Mouse (Mus musculus) MEL (cell line): ENCODE data around the gene Qsox2. TPM values are rescaled to one million over a fixed set of nuclear protein-coding genes. Genes with fewer than 3 reads are reported as not detected.

Experiments used
- DNase-seq: peaks from one replicate; pipeline ENCODE4 v3.0.0; 2011; ENCODE audit warnings: low read depth, low spot score
- H3K27ac ChIP-seq: 2 replicates; pipeline ENCODE4 v1.5.1; 2012; ENCODE audit warnings: low read depth, mild to moderate bottlenecking, control low read depth, low read length, moderate library complexity; ENCODE audit not compliant: control insufficient read depth
- H3K27me3 ChIP-seq, 2 experiments: fragments of 150-350 bp in 1 of 2; sonication (generic) in 1 of 2; 2 replicates each; pipeline ENCODE4 v1.6.1; 2012; ENCODE audit warnings: low read length in 2 of 2, mild to moderate bottlenecking in 2 of 2, improper control_type of control experiment in 1 of 2, moderate library complexity in 1 of 2; ENCODE audit not compliant: insufficient read depth in 2 of 2, control insufficient read depth in 1 of 2
- H3K36me3 ChIP-seq, 2 experiments: 2 replicates each; pipeline ENCODE4 v1.6.1; 2012 to 2014; ENCODE audit warnings: low read length in 2 of 2, improper control_type of control experiment in 1 of 2, inconsistent platforms in 1 of 2, mild to moderate bottlenecking in 1 of 2; ENCODE audit not compliant: insufficient read depth in 2 of 2, control insufficient read depth in 1 of 2
- H3K4me1 ChIP-seq, 2 experiments: fragments of 150-350 bp in 1 of 2; sonication (generic) in 1 of 2; 2 replicates each; pipeline ENCODE4 v1.6.1; 2012; ENCODE audit warnings: low read length in 2 of 2, improper control_type of control experiment in 1 of 2, mild to moderate bottlenecking in 1 of 2; ENCODE audit not compliant: insufficient read depth in 2 of 2, control insufficient read depth in 1 of 2
- H3K4me3 ChIP-seq, 2 experiments: fragments of 150-350 bp in 1 of 2; sonication (generic) in 1 of 2; 2 replicates each; pipeline ENCODE4 v1.5.1; 2012; ENCODE audit warnings: low read depth in 2 of 2, low read length in 2 of 2, mild to moderate bottlenecking in 2 of 2, moderate library complexity in 2 of 2, control low read depth in 1 of 2, improper control_type of control experiment in 1 of 2; ENCODE audit not compliant: control insufficient read depth in 1 of 2, insufficient read depth in 1 of 2
- H3K79me2 ChIP-seq: 2 replicates; pipeline ENCODE4 v1.6.1; 2012; ENCODE audit warnings: mild to moderate bottlenecking, low read length, moderate library complexity; ENCODE audit not compliant: control insufficient read depth, poor library complexity, insufficient read depth
- H3K9ac ChIP-seq: 2 replicates; pipeline ENCODE4 v1.6.1; 2012; ENCODE audit warnings: low read depth, mild to moderate bottlenecking, control low read depth, low read length, moderate library complexity; ENCODE audit not compliant: control insufficient read depth, poor library complexity, severe bottlenecking
- H3K9me3 ChIP-seq: fragments of 150-350 bp; sonication (generic); replicated peaks from 2 replicates; pipeline ENCODE4 v1.6.1; 2012; ENCODE audit warnings: mild to moderate bottlenecking, low read length, improper control_type of control experiment, moderate library complexity; ENCODE audit not compliant: insufficient read depth
- CHD1 ChIP-seq: IDR thresholded peaks from 2 replicates; pipeline ENCODE4 v1.6.1; 2012; ENCODE audit warnings: low read depth, mild to moderate bottlenecking, inconsistent platforms, low read length, improper control_type of control experiment
- CHD2 ChIP-seq: IDR thresholded peaks from 2 replicates; pipeline ENCODE4 v1.6.1; 2011; ENCODE audit warnings: low read length, improper control_type of control experiment
- CTCF ChIP-seq, 3 experiments: IDR thresholded peaks in 2 of 3; conservative IDR thresholded peaks in 1 of 3; 2 replicates each; pipeline ENCODE4 v1.5.1; 2011 to 2012; ENCODE audit warnings: low read length in 3 of 3, low read depth in 2 of 3, mild to moderate bottlenecking in 2 of 3, improper control_type of control experiment in 1 of 3, inconsistent platforms in 1 of 3, mixed read lengths in 1 of 3, moderate library complexity in 1 of 3; ENCODE audit not compliant: control insufficient read depth in 1 of 3, insufficient read depth in 1 of 3, poor library complexity in 1 of 3, severe bottlenecking in 1 of 3
- E2F4 ChIP-seq: IDR thresholded peaks from 2 replicates; pipeline ENCODE4 v1.6.1; 2011; ENCODE audit warnings: low read depth, low read length, improper control_type of control experiment, borderline replicate concordance
- ELF1 ChIP-seq: IDR thresholded peaks from 2 replicates; pipeline ENCODE4 v1.6.1; 2014; ENCODE audit warnings: low read depth, mild to moderate bottlenecking, inconsistent platforms, low read length, improper control_type of control experiment, moderate library complexity
- EP300 ChIP-seq, 2 experiments: IDR thresholded peaks; 2 replicates each; pipeline ENCODE4 v1.6.1; 2011; ENCODE audit warnings: improper control_type of control experiment in 2 of 2, low read length in 2 of 2, low read depth in 1 of 2, mild to moderate bottlenecking in 1 of 2
- ETS1 ChIP-seq: IDR thresholded peaks from 2 replicates; pipeline ENCODE4 v1.6.1; 2012; ENCODE audit warnings: low read depth, mild to moderate bottlenecking, inconsistent platforms, low read length, improper control_type of control experiment, moderate library complexity
- GABPA ChIP-seq: IDR thresholded peaks from 2 replicates; pipeline ENCODE4 v1.6.1; 2012; ENCODE audit warnings: low read depth, mild to moderate bottlenecking, inconsistent platforms, low read length, improper control_type of control experiment, moderate library complexity
- GATA1 ChIP-seq: IDR thresholded peaks from 2 replicates; pipeline ENCODE4 v1.6.1; 2011; ENCODE audit warnings: low read depth, low read length, improper control_type of control experiment
- HCFC1 ChIP-seq: IDR thresholded peaks from 2 replicates; pipeline ENCODE4 v1.6.1; 2012; ENCODE audit warnings: low read depth, mild to moderate bottlenecking, inconsistent platforms, low read length, improper control_type of control experiment, moderate library complexity
- JUND ChIP-seq: IDR thresholded peaks from 2 replicates; pipeline ENCODE4 v1.6.1; 2011; ENCODE audit warnings: low read depth, mild to moderate bottlenecking, improper control_type of control experiment, low read length
- KAT2A ChIP-seq: conservative IDR thresholded peaks from 2 replicates; pipeline ENCODE4 v1.6.1; 2012; ENCODE audit warnings: low read depth, low read length, improper control_type of control experiment, inconsistent platforms
- MAX ChIP-seq: IDR thresholded peaks from 2 replicates; pipeline ENCODE4 v1.6.1; 2011; ENCODE audit warnings: low read length, improper control_type of control experiment
- MAZ ChIP-seq: IDR thresholded peaks from 2 replicates; pipeline ENCODE4 v1.6.1; 2012; ENCODE audit warnings: low read depth, mild to moderate bottlenecking, inconsistent platforms, low read length, improper control_type of control experiment
- MEF2A ChIP-seq: IDR thresholded peaks from 2 replicates; pipeline ENCODE4 v1.6.1; 2014; ENCODE audit warnings: low read depth, mild to moderate bottlenecking, inconsistent platforms, low read length, improper control_type of control experiment; ENCODE audit not compliant: poor library complexity, insufficient replicate concordance, severe bottlenecking; ENCODE audit errors: extremely low read depth
- MXI1 ChIP-seq: IDR thresholded peaks from 2 replicates; pipeline ENCODE4 v1.6.1; 2011; ENCODE audit warnings: mild to moderate bottlenecking, low read depth, low read length, improper control_type of control experiment
- MYB ChIP-seq: IDR thresholded peaks from 2 replicates; pipeline ENCODE4 v1.6.1; 2011; ENCODE audit warnings: mild to moderate bottlenecking, low read depth, low read length, improper control_type of control experiment
- MYC ChIP-seq: IDR thresholded peaks from 2 replicates; pipeline ENCODE4 v1.6.1; 2011; ENCODE audit warnings: low read depth, mild to moderate bottlenecking, low read length, improper control_type of control experiment, moderate library complexity
- NELFE ChIP-seq: IDR thresholded peaks from 2 replicates; pipeline ENCODE4 v1.6.1; 2011; ENCODE audit warnings: low read depth, low read length, improper control_type of control experiment
- NRF1 ChIP-seq: IDR thresholded peaks from 2 replicates; pipeline ENCODE4 v1.6.1; 2014; ENCODE audit warnings: low read depth, mild to moderate bottlenecking, inconsistent platforms, low read length, improper control_type of control experiment, moderate library complexity; ENCODE audit not compliant: poor library complexity, insufficient read depth, severe bottlenecking
- POLR2A ChIP-seq, 2 experiments: IDR thresholded peaks; 2 replicates each; pipeline ENCODE4 v1.6.1; 2011 to 2012; ENCODE audit warnings: low read length in 2 of 2, mild to moderate bottlenecking in 2 of 2, control low read depth in 1 of 2, improper control_type of control experiment in 1 of 2, low read depth in 1 of 2, moderate library complexity in 1 of 2; ENCODE audit not compliant: control insufficient read depth in 1 of 2, insufficient read depth in 1 of 2, poor library complexity in 1 of 2
- POLR2AphosphoS2 ChIP-seq: IDR thresholded peaks from 2 replicates; pipeline ENCODE4 v1.6.1; 2011; ENCODE audit warnings: low read length, improper control_type of control experiment
- POLR2AphosphoS5 ChIP-seq: IDR thresholded peaks from 2 replicates; pipeline ENCODE4 v1.6.1; 2012; ENCODE audit warnings: low read depth, borderline replicate concordance, mild to moderate bottlenecking, inconsistent platforms, low read length, moderate library complexity, mixed read lengths
- RAD21 ChIP-seq: IDR thresholded peaks from 2 replicates; pipeline ENCODE4 v1.6.1; 2011; ENCODE audit warnings: mild to moderate bottlenecking, low read depth, low read length, improper control_type of control experiment
- RCOR1 ChIP-seq: IDR thresholded peaks from 2 replicates; pipeline ENCODE4 v1.6.1; 2012; ENCODE audit warnings: low read depth, mild to moderate bottlenecking, inconsistent platforms, low read length, improper control_type of control experiment
- SIN3A ChIP-seq: IDR thresholded peaks from 2 replicates; pipeline ENCODE4 v1.6.1; 2012; ENCODE audit warnings: low read length, improper control_type of control experiment, inconsistent platforms
- SMC3 ChIP-seq: IDR thresholded peaks from 2 replicates; pipeline ENCODE4 v1.6.1; 2011; ENCODE audit warnings: low read depth, low read length, improper control_type of control experiment
- TAL1 ChIP-seq: IDR thresholded peaks from 2 replicates; pipeline ENCODE4 v1.6.1; 2012; ENCODE audit warnings: mild to moderate bottlenecking, inconsistent platforms, low read length, moderate library complexity, mixed read lengths
- TBP ChIP-seq: IDR thresholded peaks from 2 replicates; pipeline ENCODE4 v1.8.0; 2011; ENCODE audit warnings: low read depth, low read length, improper control_type of control experiment
- TCF12 ChIP-seq: IDR thresholded peaks from 2 replicates; pipeline ENCODE4 v1.6.1; 2014; ENCODE audit warnings: low read depth, mild to moderate bottlenecking, inconsistent platforms, low read length, improper control_type of control experiment, moderate library complexity
- UBTF ChIP-seq: IDR thresholded peaks from 2 replicates; pipeline ENCODE4 v1.6.1; 2012; ENCODE audit warnings: low read depth, mild to moderate bottlenecking, inconsistent platforms, low read length, improper control_type of control experiment, moderate library complexity, borderline replicate concordance; ENCODE audit not compliant: insufficient read depth
- USF1 ChIP-seq: IDR thresholded peaks from 2 replicates; pipeline ENCODE4 v1.6.1; 2014; ENCODE audit warnings: low read depth, mild to moderate bottlenecking, inconsistent platforms, low read length, improper control_type of control experiment, moderate library complexity
- USF2 ChIP-seq, 2 experiments: IDR thresholded peaks; 2 replicates each; pipeline ENCODE4 v1.6.1; 2011 to 2012; ENCODE audit warnings: improper control_type of control experiment in 2 of 2, low read length in 2 of 2, borderline replicate concordance in 1 of 2, inconsistent platforms in 1 of 2, low read depth in 1 of 2, mild to moderate bottlenecking in 1 of 2; ENCODE audit not compliant: insufficient read depth in 1 of 2
- ZC3H11A ChIP-seq: IDR thresholded peaks from 2 replicates; pipeline ENCODE4 v1.6.1; 2012; ENCODE audit warnings: low read depth, mild to moderate bottlenecking, inconsistent platforms, low read length, improper control_type of control experiment
- ZKSCAN1 ChIP-seq: IDR thresholded peaks from 2 replicates; pipeline ENCODE4 v1.6.1; 2012; ENCODE audit warnings: low read depth, mild to moderate bottlenecking, inconsistent platforms, low read length, improper control_type of control experiment, moderate library complexity
- ZNF384 ChIP-seq: IDR thresholded peaks from 2 replicates; pipeline ENCODE4 v1.6.1; 2012; ENCODE audit warnings: low read depth, mild to moderate bottlenecking, inconsistent platforms, low read length, improper control_type of control experiment
- polyA plus RNA-seq, 2 experiments: library from polyadenylated mRNA; stranded (reverse) in 1 of 2; unstranded in 1 of 2; fragments of >175 nt in 1 of 2; fragments of >200 nt in 1 of 2; gene quantifications; 2 replicates each; pipeline versions ENCODE4 v1.2.1 to v1.2.4; 2012; ENCODE audit warnings: low replicate concordance in 2 of 2, low read depth in 1 of 2; ENCODE audit not compliant: insufficient read length in 2 of 2, insufficient read depth in 1 of 2, missing spikeins in 1 of 2
- total RNA-seq: library from RNA; depleted of rRNA; stranded (reverse); fragments of 300-350 nt; gene quantifications from 2 replicates; pipeline ENCODE4 v1.2.3, GENCODE M21; 2012; rRNA removed

The Qsox2 gene
- total RNA-seq = 13.4 and 17.0 TPM in 2 replicates
- 10 to 100 TPM in 1 of 2 experiments, not detected in 1; 12.1 TPM for polyA plus RNA-seq

DNA sequence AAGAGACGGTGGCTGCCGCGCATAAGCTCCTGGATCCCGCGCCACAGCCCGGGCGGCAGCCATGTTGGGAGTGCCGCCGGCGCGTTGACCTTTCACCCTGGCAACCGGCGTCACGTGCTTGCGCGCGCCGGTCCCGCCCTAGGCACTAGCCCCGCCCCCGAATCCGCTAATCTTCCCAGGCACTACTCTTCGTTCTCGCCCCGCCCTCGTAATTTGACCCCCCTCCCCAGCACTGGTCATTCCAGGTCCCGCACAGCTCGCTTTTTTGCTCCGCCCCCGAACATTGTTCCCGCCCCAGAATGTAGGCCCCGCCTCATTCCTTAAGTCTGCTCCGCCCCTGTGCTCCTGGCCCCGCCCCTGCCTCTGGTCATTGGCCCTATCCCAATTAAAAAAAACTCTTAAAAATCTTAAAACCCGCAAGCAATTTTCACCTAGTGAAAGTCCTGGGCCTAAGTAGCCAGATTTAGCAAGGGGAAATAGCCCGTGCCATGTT lies at the start of gene Qsox2:
Gene Qsox2 (minus strand): TSS at position 236 of the 493 bp plus-strand sequence.
- no peaks in the 10 kb centered on the region for H3K9me3 ChIP-seq
- H3K9ac ChIP-seq = peak within 1 kb of the TSS; percentile 94
- peaks cover 0 to 24% of the 10 kb centered on the region in 2 experiments; a peak in 2 of 4 replicates for H3K36me3 ChIP-seq
- peaks cover 5 to 23% of the 10 kb centered on the region in 2 experiments; a peak in 3 of 4 replicates for H3K4me1 ChIP-seq
- DNase-seq = peak; percentile 94
- H3K27ac ChIP-seq = peak within 1 kb of the TSS; percentile 11; the same call in 1 of the 2 replicates
- peak within 1 kb of the TSS; percentile 74 to 89 for H3K4me3 ChIP-seq
- H3K79me2 ChIP-seq = peaks cover 9% of the 10 kb centered on the region
- peaks cover 5% of the 10 kb centered on the region in 2 experiments; a peak in 3 of 4 replicates for H3K27me3 ChIP-seq
- TF ChIP-seq MAX (peak; percentile 80), TBP (peak; percentile 38; the same call in 1 of the 2 replicates), TCF12 (peak; percentile 62), GATA1 (no peak), MEF2A (no peak), SMC3 (no peak), USF1 (peak; percentile 96), ZC3H11A (no peak), KAT2A (no peak; the same call in 1 of the 2 replicates), E2F4 (no peak), CTCF (IDR thresholded peaks at IDR 0.05 in 2 of 3, conservative IDR thresholded peaks at IDR 0.05 in 1 of 3; ENCODE audit: control insufficient read depth in 1 of 3, insufficient read depth in 1 of 3, low read depth in 2 of 3, low read length in 3 of 3, poor library complexity in 1 of 3, severe bottlenecking in 1 of 3) (no peak), ETS1 (no peak), ZNF384 (peak; percentile 95), NELFE (peak; percentile 80), HCFC1 (peak; percentile 77), EP300 (IDR thresholded peaks at IDR 0.05; ENCODE audit: low read depth in 1 of 2, low read length in 2 of 2) (no peak), ELF1 (0 out of 2 replicates have a peak, but pooled peaks have one; percentile 18), JUND (no peak), RCOR1 (no peak), POLR2A (IDR thresholded peaks at IDR 0.05; ENCODE audit: control insufficient read depth in 1 of 2, insufficient read depth in 1 of 2, low read depth in 1 of 2, low read length in 2 of 2, poor library complexity in 1 of 2) (peak; percentile 33 to 81; a peak in 2 of 4 replicates), GABPA (no peak), POLR2AphosphoS5 (no peak), UBTF (no peak), CHD2 (no peak), MXI1 (peak; percentile 78; the same call in 1 of the 2 replicates), MYC (peak; percentile 21; the same call in 1 of the 2 replicates), POLR2AphosphoS2 (0 out of 2 replicates have a peak, but pooled peaks have one; percentile 28), MAZ (peak; percentile 67; the same call in 1 of the 2 replicates), TAL1 (no peak), USF2 (IDR thresholded peaks at IDR 0.05; ENCODE audit: borderline replicate concordance in 1 of 2, insufficient read depth in 1 of 2, low read depth in 1 of 2, low read length in 2 of 2) (peak; percentile 42 to 77; a peak in 3 of 4 replicates), MYB (no peak), SIN3A (peak; percentile 82), RAD21 (no peak), NRF1 (peak; percentile 61), CHD1 (no peak), ZKSCAN1 (peak; percentile 45; the same call in 1 of the 2 replicates)
